Mouse (Mus musculus): ENCODE measurements around the gene Dock8. TPM values are rescaled to one million over a fixed set of nuclear protein-coding genes. Genes with fewer than 3 reads are reported as not detected.

The Dock8 gene
- 1.1 and 1.4 TPM in 2 replicates for polyA plus RNA-seq (2015; fragmentation: Nextera tagmentation; extraction: Ambion mirVana)

DNA sequence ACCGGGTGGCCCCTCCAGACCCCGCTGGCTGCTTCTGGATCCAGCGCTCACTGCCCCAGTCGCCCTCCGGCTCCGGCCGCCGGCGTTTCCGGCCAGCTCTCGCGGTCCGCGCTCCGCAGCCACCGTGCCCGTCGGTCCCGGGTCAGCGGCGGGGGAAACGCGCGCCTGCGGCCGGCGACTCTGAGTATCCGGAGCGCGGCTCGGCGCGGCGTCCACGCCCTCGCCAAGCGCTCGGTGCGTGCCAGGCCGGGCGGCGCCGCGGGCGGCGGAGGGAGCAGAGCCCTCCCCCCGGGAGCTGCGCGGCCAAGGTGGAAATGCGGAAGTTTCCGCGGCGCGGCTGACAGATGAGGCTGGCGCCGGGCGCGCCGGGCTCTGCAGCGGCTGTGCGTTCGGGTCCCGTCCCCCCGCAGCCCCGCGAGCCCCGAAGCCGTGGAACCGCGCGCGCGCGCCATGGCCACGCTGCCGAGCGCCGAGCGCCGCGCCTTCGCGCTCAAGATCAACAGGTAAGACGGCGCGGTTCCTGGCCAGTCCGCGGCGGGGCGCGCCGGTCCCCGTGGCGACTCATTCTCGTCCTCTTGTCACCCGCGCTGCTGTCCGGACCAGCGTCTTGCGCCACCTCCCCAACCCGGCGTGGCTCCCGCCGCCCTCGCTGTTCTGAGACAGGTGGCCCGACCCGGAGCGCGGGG is at the start of gene Dock8:
Gene Dock8, plus strand, starts transcription at position 334 of the 686 bp plus-strand sequence.
- Histone ChIP-seq H3K36me3 (no peaks in the 10 kb centered on the region), H3K4me2 (replicated peaks) (peak within 1 kb of the TSS; percentile 92), H3K27ac (replicated peaks) (no peak within 1 kb of the TSS), H3K4me1 (peaks cover 14% of the 10 kb centered on the region), H3K4me3 (peak within 1 kb of the TSS; percentile 53), H3K9me3 (no peaks in the 10 kb centered on the region), H3K27me3 (peaks cover 59% of the 10 kb centered on the region), H3K9ac (replicated peaks) (peak within 1 kb of the TSS; percentile 23)
- WGBS: under 1% methylated on average over 104 of the region's 109 CpGs
- peak; percentile 58; the same call in 1 of the 2 replicates for ATAC-seq (replicated peaks)

DNA sequence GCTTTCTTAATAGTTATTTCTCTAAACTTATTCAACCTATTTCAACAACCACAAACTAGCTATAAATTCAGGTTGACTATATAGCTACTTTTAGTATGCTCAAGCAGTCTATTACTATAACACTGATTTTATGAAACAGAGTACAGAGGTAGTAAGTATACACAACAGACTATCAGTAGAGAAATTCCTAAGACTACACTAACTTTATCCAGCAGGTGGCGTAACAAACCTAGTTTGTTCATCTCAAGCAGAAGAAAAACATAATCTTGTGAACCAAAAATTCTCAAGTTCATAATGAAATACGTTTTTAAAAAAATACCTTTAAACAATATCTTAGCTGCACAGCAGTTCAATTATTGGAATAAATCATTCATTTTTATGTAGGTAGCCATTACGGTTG is 40.8 kb upstream of the Dock8 start:
- no peak for ATAC-seq (replicated peaks)
- no peaks in the 10 kb centered on the region for H3K9me3 ChIP-seq
- WGBS: 39% methylated on average over 3 of the region's 3 CpGs

DNA sequence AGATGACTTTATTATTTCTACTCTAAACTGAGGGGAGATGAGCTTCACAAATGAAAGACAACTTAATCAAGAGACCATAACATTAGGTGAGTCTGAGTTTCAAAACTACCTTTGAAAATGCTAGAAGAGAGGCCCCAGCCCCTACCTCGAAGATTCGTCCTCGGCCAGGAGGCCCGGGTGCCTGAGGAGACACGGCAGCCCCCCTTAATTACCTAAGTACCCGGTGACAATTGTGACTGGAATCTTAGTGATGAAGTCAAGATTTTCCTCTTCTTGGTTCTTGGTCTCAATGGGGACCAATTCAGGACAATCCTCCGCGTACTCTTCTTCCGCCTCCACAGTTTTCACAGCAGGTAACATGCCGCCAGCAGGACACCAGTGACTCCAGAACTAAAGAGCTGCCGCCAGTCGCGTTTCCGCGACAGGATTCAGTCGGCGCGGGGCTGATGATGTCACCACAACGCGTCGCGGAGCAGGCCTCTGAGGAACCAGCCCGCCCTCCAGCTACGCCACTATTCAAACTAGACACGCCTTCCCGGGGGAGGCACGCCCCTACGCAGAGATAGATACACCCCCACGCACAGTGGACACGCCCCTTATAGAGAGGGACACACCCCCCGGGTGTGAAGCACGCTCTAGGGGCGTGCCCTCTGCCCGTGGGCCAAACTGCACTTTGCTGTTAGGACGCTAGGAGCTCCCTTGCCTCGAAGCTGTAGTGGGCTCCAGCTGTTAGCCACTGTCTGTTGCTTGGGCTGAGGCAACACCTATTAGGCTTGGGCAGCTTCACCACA is 38.0 kb upstream of the Dock8 start, which contains the start of gene Cbwd1:
Gene Cbwd1, minus strand, starts transcription at position 439 of the 791 bp plus-strand sequence.
- peak; percentile 100 for ATAC-seq (replicated peaks)
- Histone ChIP-seq H3K4me3 (peak within 1 kb of the TSS; percentile 89), H3K9me3 (no peaks in the 10 kb centered on the region), H3K4me2 (replicated peaks) (peak within 1 kb of the TSS; percentile 73), H3K4me1 (peaks cover 9% of the 10 kb centered on the region), H3K36me3 (no peaks in the 10 kb centered on the region), H3K27me3 (no peaks in the 10 kb centered on the region), H3K9ac (replicated peaks) (peak within 1 kb of the TSS; percentile 79), H3K27ac (replicated peaks) (0 out of 2 replicates have a peak within 1 kb of the TSS, but pooled peaks have one; percentile 11)
- WGBS: under 1% methylated on average over 36 of the region's 36 CpGs

More for the DNA sequence above, 40.8 kb upstream of the Dock8 start:
- no peak overlapping the region for H3K27ac ChIP-seq (replicated peaks)
- H3K27me3 ChIP-seq: no peaks in the 10 kb centered on the region
- peaks cover 9% of the 10 kb centered on the region for H3K36me3 ChIP-seq
- no peak overlapping the region for H3K4me3 ChIP-seq
- no peak overlapping the region for H3K4me2 ChIP-seq (replicated peaks)
- no peak overlapping the region for H3K9ac ChIP-seq (replicated peaks)
- H3K4me1 ChIP-seq: peaks cover 9% of the 10 kb centered on the region

DNA sequence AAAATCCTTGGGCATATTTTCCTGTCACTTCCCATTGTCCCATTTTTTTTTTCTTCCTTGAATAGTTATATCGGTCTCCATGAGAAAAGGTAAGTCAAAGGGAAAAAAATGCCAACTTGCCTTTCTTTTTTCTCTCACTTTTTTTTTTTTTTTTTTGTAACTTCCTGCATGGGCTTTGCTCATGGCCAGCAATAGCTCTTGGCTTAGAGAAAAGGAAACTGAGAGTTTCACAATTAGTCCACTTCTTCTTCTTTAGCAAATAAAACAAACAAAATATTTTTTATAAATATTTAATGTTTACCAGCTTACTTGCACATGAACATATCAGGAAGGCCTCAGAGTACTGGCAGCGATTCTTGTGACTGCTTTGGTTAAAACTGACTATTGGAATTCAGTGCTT is 33.1 kb upstream of the Dock8 start:
- H3K4me3 ChIP-seq: no peak overlapping the region

DNA sequence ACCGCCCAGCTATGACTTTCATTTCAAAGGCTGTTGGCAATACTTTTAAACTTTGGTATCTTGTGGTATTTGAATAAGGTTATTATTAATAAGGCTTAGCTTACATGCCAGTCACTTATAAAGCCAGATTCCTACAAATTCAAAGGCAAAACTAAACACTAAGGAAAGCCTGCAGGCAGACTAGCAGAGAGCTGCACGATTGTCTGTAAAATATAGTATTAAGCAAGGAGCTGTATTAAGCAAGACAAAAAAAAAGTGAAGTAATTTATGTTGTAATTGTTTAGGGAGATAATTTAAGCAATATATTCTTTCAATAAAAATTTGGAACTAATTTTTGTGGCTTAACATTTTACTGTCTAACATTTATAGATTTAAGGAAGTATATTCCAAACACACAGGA is 32.4 kb upstream of the Dock8 start:
- no peaks in the 10 kb centered on the region for H3K4me1 ChIP-seq
- H3K9ac ChIP-seq (replicated peaks): no peak overlapping the region
- WGBS: 89% methylated on average over 2 of the region's 2 CpGs
- H3K9me3 ChIP-seq: no peaks in the 10 kb centered on the region
- H3K27me3 ChIP-seq: no peaks in the 10 kb centered on the region
- no peak overlapping the region for H3K4me3 ChIP-seq
- ATAC-seq (replicated peaks): no peak
- H3K27ac ChIP-seq (replicated peaks): no peak overlapping the region
- no peaks in the 10 kb centered on the region for H3K36me3 ChIP-seq
- H3K4me2 ChIP-seq (replicated peaks): no peak overlapping the region

More for the DNA sequence above, 33.1 kb upstream of the Dock8 start:
- Histone ChIP-seq H3K27ac (replicated peaks) (no peak overlapping the region), H3K9ac (replicated peaks) (no peak overlapping the region), H3K4me2 (replicated peaks) (no peak overlapping the region), H3K9me3 (no peaks in the 10 kb centered on the region), H3K4me1 (no peaks in the 10 kb centered on the region), H3K36me3 (no peaks in the 10 kb centered on the region), H3K27me3 (no peaks in the 10 kb centered on the region)
- ATAC-seq (replicated peaks): no peak
- 82% methylated on average over 2 of the region's 2 CpGs for WGBS

DNA sequence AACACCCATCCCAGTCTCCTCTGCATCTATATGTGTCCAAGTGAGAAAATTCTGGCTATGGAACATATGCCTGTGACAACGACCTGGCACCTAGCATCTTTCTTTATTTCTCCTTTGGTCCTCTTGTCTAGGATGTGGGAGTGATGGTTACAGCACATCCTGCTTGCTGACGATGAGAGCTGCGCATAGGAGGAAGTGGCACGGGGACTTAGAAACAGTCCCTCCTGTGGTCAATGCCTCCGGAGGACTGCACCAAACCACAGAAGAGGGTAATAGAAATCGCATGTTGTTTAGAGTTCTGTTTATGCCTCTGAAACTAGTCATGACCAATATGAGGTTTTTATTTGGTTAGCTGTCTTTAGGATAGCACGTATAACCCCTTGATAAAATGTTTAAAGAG is 28.0 kb upstream of the Dock8 start:
- WGBS: 89% methylated on average over 7 of the region's 7 CpGs
- Histone ChIP-seq H3K4me1 (no peaks in the 10 kb centered on the region), H3K27me3 (no peaks in the 10 kb centered on the region), H3K9ac (replicated peaks) (no peak overlapping the region), H3K36me3 (no peaks in the 10 kb centered on the region), H3K9me3 (no peaks in the 10 kb centered on the region), H3K4me3 (no peak overlapping the region), H3K4me2 (replicated peaks) (no peak overlapping the region), H3K27ac (replicated peaks) (no peak overlapping the region)
- ATAC-seq (replicated peaks): no peak

DNA sequence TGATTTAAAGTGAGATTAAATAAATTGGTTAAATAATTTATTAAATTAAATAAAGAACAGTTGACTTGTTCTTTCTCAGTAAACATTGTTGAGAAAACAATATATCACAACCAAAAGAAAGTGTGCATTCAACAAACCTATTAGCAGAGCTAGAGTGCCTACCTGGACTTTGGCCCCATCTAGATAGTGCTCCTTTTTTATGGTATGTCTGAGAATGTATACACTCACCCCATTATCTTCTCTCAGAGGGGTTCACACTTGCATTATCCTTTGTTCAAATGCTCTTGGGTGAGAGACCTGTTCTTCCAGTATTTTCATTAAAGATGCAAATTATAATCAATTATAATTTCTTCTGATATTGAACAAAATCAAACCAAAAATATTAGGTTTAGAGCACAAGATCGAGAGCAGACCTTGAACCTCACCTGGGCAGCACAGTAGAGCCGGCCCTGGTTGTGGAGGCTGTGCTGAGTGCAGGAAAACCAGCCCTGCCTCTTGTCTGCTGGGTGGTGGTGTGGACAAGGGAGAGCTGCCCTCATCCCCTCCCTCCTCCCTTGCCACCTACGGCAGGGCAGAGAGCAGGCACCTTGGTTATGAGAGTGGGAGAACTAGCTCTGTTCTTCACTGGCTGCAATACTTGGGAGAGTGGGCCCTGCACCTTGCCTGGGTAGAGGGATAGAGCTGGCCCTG is 26.5 kb upstream of the Dock8 start:
- no peak overlapping the region for H3K27ac ChIP-seq (replicated peaks)
- H3K4me3 ChIP-seq: no peak overlapping the region
- H3K9me3 ChIP-seq: no peaks in the 10 kb centered on the region
- WGBS: 86% methylated on average over 3 of the region's 3 CpGs
- no peak overlapping the region for H3K4me2 ChIP-seq (replicated peaks)
- ATAC-seq (replicated peaks): no peak
- no peaks in the 10 kb centered on the region for H3K27me3 ChIP-seq
- H3K36me3 ChIP-seq: no peaks in the 10 kb centered on the region
- H3K4me1 ChIP-seq: no peaks in the 10 kb centered on the region
- no peak overlapping the region for H3K9ac ChIP-seq (replicated peaks)

DNA sequence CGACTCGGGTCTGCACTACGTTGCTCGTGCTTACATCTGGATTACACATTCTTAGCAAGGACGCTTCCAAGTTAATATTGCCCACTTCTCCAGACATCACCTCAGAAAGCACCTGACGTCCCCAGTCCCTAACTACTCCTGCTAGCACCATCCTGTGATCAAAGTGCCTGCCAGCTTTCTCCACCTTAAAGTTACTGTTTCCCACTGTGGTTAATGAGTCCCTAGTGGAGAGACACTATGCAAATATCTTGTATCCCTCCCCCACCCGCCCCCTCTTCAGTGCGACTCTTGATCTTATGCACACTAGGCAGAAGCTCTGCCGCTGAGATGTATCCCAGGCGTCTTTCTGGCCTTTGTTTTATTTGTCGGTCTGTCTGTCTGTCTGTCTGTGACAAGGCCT is 21.3 kb upstream of the Dock8 start:
- H3K27ac ChIP-seq (replicated peaks): no peak overlapping the region
- no peaks in the 10 kb centered on the region for H3K36me3 ChIP-seq
- no peak overlapping the region for H3K4me3 ChIP-seq
- no peak for ATAC-seq (replicated peaks)
- H3K9me3 ChIP-seq: no peaks in the 10 kb centered on the region
- no peaks in the 10 kb centered on the region for H3K27me3 ChIP-seq
- no peak overlapping the region for H3K4me2 ChIP-seq (replicated peaks)
- no peak overlapping the region for H3K9ac ChIP-seq (replicated peaks)
- 85% methylated on average over 11 of the region's 11 CpGs for WGBS
- H3K4me1 ChIP-seq: peaks cover 7% of the 10 kb centered on the region

DNA sequence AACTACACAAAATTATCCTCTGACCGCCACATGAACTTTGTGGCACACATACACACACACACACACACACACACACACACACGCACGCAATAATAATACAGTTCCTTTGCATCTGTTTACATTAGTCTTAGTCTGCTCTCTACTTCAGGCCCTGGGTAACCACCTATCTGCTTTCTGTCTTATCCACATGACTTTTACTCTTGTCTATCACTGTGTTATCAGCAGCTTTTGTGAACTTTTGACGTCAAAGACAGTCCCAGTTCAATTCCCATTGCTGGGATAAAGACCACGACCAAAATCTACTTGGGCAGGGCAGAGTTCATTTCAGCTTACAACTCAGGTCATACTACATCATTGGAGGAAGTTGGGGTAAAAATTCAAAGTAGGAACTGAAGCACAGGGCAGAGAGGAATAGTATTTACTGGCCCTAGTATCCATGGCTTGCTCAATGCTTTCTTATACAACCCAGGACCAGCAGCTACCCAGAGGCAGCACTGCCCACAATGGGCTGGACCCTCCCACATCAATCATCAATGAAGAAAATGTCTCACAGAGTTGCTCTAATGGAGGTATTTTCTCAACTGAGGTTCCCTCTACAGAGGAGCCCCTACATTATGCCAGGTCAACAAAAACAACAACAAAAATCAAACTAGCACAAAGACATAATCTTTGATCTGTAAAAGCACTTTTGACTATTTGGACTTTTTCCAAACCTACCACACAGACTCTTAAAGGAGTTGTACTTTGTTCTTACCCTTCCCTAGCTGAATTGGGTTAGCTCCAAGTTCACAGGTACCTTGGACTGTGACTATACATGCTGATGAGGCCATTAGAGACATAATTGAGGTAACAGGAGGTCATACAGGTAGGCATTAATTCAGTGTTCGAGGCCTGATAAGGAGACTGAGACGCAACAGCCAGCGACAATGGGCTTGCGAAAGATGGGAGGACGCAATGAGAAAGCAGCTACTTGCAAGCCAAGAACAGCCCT is 20.2 kb upstream of the Dock8 start:
- H3K4me1 ChIP-seq: peaks cover 7% of the 10 kb centered on the region
- H3K27ac ChIP-seq (replicated peaks): no peak overlapping the region
- no peak for ATAC-seq (replicated peaks)
- no peaks in the 10 kb centered on the region for H3K9me3 ChIP-seq
- H3K4me3 ChIP-seq: no peak overlapping the region
- no peaks in the 10 kb centered on the region for H3K27me3 ChIP-seq
- no peak overlapping the region for H3K9ac ChIP-seq (replicated peaks)
- 89% methylated on average over 10 of the region's 10 CpGs for WGBS
- H3K36me3 ChIP-seq: no peaks in the 10 kb centered on the region
- H3K4me2 ChIP-seq (replicated peaks): no peak overlapping the region

DNA sequence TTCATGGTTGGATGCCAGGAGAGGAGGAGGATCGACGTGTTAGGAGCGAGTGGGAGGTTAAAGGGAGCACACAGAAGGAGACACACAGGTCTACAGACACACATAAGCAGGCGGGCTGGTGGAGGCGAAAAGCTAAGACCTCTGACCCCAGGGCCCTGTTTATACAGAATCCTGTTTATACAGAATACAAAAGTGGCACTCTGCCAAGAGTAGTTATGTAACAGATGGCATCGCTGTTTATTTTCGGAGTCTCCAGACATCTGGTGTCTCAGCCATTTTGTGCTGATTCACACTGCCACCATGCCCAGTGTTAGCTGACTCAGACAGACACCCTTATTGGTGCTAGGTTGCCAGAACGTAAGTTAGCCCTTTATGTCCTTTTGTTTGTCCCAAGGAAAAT is 18.0 kb upstream of the Dock8 start:
- no peak overlapping the region for H3K27ac ChIP-seq (replicated peaks)
- H3K9ac ChIP-seq (replicated peaks): no peak overlapping the region
- WGBS: 49% methylated on average over 8 of the region's 8 CpGs
- H3K27me3 ChIP-seq: no peaks in the 10 kb centered on the region
- H3K4me2 ChIP-seq (replicated peaks): no peak overlapping the region
- no peaks in the 10 kb centered on the region for H3K9me3 ChIP-seq
- peak; percentile 77 for ATAC-seq (replicated peaks)
- H3K4me1 ChIP-seq: peaks cover 7% of the 10 kb centered on the region
- H3K4me3 ChIP-seq: no peak overlapping the region
- no peaks in the 10 kb centered on the region for H3K36me3 ChIP-seq

DNA sequence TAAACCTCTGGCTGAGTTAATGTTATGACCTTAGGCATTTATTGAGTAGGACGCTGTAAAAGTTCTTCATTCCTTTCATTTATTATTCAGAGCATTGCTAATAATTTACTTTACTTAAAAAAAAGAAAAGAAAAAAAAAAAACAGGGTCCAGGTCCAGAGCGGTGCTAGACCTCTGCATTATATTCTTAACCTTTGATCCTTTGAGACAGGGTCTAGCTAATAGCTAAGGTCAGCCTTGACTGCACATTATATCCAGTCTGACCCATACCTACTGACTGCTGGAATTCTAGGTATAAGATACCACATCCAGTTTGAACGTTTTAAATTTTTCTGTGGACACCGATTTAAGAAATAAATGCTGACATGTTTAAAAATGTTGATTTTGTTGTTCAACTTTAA is 16.3 kb upstream of the Dock8 start:
- Histone ChIP-seq H3K27ac (replicated peaks) (no peak overlapping the region), H3K27me3 (no peaks in the 10 kb centered on the region), H3K4me3 (no peak overlapping the region), H3K4me1 (peaks cover 7% of the 10 kb centered on the region), H3K36me3 (no peaks in the 10 kb centered on the region), H3K4me2 (replicated peaks) (no peak overlapping the region), H3K9ac (replicated peaks) (no peak overlapping the region), H3K9me3 (no peaks in the 10 kb centered on the region)
- 85% methylated on average over 4 of the region's 4 CpGs for WGBS
- no peak for ATAC-seq (replicated peaks)

Data from forebrain, embryonic 15.5 days (tissue).